Mouse (Mus musculus): Measurements from ENCODE around the gene Map4k3.
A peak's percentile ranks its signal among the peaks of the same experiment; 100 is the strongest.
"Not testable (repeated sequence)": the region's sequence is repeated elsewhere in the genome, so short reads cannot be mapped to it uniquely, and the experiment has no call there.

The Map4k3 gene

DNA sequence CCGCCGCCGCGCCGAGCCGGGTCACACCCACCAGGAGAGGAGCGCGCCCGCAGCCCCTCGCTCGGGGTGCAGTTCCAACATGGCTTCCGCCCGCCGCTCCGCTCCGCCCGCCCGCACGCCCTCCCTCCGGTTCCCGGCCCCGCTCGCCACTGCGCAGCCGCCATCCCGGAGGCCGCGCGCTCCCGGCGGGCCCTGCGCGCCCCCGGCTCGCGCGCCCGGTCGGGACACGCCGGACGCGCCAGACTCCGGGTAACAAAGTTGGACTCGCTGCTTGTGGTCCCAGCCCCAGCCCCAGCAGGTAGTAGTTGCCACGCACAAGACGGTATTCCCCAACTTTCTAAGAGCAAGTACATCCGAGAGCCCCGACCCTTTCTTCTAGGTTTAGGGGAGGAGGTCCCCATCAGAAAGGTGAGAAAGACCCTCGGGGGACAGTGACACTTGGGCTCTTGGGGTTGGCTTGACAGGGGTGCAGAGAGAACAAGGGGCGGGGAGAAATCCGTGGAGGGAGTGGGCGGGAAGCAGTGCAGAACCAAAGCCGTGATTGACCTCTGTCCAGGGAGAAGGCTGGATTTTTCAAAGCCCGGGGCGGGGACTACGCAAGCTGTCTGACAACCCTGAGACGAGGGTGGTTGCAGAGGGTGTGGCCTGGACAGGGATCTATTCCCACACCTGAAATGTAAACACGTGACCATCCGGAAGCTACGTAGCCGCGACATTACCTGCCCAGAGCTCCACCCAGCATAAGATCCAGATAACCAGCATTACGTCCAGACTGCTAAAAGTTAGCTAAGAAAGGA, at the start of gene Map4k3:
TSS of gene Map4k3 (minus strand) at position 424 of the 797 bp plus-strand sequence.
- peak; percentile 86 for DNase-seq

DNA sequence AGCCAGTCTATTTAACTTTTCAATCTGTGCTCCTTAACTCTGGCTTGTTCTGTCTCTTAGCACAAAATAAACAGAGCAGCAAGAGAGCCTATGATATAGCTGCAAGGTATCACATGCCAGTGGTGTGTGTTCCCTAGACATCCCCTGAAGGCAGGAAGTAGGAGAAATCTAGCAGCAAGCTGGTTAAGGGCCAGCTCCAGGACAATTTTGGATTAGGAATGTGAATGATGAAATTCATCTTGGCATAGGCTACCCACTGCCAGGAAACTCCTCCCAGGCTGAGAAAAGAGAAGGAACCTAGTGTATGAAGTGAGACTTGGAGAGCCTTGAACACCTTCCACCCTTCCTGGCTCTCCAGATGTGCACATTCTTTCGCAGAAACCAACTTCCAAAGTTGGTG, 49.3 kb upstream of the Map4k3 start:
- DNase-seq: no peak

DNA sequence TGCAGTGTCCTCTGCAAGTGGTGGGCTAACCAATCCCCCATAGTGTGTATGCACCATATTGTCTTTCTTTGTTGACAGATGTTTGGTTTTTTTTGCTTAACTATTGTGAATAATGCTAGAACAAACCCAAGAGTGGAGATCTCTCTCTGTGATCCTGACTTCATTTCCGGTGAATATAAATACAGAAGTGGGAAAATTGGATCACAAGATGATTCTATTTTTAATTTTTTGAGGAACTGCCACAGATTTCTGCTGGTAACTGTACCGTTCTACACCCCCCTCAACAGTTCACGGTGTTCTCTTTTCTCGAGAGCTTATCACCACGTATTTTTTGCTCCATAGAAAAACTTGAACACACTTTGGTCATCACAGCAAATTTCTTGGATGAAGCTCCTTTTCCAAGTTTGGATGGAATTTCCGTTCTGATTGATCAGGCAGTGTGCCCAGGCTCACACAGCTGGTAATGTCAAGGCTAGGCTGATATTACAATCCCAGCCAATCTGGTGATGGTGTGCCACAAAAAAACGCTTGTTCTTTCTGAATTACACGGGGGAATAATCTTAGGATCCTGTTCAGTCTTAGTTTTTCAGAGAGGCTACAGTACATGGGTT, 47.0 kb upstream of the Map4k3 start:
- DNase-seq: no peak

DNA sequence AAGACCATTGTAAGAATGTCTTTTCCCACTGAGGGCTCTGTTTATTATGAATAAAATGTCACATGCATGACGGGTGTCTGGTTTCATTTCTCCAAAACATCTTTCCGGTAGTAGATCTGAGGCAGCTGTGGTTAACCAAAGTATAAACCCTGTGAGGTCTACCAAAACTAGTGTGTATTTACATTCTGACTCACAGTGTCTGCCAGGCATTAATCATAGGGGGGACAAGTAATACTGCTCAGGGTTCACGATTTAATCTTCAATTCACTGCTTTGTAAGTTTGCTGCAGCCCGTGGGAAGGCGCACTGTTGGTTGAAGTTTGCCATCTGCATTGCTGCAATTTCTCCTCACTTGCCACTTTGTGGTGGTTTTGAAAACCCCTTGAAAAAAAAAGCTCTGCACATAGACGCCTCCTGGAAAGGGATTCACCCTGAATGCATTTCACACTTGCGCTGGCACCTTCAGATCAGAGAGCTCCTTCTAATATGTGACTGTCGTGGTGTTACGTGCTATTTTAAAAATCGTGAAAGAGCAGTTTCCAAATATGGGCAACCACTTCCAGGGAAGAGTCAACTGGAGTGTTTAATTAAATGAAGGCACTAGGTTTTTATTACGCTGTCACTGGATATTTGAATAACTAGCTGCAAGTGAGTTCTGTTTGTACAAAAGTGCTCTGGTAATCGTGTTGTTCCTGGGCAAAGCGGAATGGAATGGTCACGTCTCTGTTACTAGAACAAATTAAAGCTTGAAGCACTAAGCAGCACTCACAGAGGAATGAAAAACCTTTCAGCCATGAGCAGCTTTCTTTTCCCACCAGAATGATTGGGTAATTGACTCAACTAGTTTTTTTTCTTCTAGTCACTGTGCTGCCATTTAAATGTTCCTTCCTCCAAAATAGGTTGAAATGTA, 44.5 kb upstream of the Map4k3 start:
- no peak for DNase-seq

DNA sequence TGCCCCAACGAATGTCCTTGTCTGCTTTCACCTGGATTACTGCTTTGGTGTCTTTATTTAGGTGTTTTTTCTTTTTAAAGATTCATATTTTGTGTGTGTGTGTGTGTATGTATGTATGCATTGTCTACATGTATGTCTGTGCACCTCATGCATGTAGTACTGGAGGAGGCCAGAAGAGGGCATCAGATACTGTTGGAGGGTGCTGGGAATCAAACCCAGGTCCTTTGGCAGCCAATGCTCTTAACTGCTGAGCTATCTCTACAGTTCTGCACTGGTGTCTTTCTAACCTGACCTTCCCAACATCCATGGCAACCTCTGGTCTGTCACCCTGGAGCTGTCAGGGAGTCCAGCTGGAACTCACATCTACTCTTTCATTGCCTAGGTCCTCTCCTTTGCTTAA, 41.8 kb upstream of the Map4k3 start:
- DNase-seq: no peak

DNA sequence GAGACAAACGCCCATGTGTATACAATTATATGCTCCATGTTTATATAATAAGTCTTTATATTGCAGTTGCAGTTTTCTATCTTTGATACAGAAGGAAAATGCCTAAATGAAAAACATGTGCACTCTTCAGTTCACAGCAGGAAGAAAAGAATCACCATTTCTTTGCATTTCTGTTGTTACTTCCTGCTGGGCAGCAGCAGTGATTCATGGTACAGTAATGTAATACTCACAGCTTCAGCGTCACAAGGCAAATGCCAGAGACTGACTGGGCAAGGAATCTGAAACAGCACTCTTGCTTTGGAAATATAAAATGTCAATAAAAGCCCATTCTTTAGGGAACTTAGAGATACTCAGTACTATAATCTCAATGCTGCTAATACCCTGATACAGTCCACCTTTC, 36.9 kb upstream of the Map4k3 start:
- DNase-seq: no peak

DNA sequence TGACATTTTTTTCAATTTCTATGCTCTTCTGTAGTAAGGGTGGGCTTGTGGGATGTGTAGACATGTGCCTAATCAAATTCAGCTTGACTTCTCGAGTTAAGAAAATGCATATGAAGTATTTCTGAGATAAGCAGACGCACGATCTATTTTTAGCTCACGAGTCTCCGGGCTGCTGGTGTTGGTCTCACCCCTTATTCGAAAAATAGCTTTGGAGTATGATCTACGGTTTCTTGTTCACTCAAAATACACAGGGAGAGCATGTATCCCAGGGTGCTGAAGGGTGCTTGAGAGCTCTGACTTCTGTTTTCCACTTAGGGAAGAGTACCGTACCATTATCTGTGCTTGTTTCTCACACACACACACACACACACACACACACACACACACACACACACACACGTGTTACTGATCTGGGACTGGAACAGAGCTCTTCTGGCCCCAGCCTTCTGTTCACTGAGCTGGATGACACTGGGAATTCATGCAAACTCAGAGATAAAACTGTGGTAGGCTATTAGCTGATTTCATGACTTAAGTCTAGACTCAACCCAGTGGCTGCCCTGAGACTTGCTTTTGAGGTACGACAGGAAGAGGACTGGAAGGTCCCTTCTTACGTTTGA, 34.9 kb upstream of the Map4k3 start:
- no peak for DNase-seq

DNA sequence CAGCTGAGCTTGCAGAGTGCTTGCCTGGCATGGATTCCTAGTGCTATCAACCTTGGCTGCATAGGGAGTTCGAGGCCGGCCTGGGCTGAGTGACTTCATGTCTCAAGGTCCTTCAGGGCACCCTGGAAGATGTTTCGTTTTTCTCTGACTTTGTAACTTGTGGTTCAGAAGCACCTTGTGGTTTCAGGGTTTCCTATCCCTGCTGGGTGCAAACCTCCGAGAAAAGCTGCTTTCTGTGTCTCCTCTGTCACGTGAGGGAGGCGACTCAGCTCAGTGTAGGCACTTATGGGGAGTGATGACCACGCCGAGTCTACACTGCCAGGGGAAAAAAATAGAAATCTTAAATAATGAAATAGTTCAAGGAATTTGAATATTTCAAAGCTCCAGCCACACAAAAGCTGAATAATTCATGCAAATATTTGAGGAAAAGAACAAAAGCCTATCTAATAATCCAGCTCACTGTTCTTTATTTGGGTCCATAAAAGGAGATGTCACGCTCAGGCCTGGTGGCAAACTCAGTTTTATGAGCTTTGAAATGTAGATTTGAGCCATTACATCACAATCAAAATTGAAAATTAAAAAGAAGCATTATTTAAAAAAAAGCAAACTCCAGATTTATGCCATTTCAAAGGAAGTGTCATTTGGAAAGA, 34.2 kb upstream of the Map4k3 start:
- no peak for DNase-seq

DNA sequence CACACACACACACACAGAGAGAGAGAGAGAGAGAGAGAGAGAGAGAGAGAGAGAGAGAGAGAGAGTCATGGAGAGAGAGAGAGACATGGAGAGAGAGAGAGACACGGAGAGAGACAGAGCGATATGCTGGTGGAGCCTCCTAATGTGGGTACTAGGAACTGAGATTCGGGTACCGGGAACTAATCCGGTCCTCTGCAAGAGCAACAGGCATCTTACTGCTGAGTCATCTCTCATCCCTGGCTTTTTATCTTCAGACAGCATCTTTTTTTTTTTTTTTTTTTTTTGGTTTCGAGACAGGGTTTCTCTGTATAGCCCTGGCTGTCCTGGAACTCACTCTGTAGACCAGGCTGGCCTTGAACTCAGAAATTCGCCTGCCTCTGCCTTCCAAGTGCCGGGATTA, 32.9 kb upstream of the Map4k3 start:
- DNase-seq: not testable (repeated sequence)

DNA sequence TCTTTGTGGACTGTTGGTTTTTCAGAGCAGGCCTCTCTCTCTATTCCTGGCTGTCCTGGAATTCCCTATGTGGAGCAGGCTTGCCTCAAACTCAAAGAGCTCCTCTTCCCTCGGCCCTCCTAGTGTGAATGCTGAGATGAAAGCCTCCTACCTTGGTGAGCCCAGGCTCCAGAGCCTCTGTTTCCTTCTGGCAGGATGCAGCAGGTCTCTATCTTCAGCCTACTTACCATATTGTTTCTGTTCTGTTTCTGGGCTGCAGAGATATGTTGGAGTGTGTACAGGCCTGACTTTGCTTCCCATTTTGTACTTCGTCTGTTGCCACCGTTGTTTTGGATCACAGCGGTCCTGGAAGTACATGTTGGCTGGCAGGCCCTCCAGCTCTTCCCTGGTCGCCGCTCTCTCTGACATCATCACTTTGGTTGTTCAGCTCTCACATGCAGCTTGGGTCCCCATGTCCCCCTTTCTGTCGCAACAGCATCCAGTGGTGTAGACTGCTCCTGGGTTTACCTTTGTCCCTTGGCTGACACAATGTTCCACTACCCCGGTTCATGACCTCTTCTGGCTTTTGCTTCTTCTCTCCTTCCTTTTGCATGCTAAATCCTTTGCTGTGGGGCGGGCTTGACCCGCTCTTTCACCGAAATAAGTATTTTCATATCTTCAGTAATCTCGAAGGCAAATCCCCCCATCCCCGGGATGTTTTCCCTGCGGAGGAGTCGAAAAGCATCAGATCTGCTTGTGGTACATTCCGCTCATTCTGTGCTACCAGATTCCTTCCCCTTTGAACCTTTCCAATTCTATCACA, 32.3 kb upstream of the Map4k3 start:
- no peak for DNase-seq

DNA sequence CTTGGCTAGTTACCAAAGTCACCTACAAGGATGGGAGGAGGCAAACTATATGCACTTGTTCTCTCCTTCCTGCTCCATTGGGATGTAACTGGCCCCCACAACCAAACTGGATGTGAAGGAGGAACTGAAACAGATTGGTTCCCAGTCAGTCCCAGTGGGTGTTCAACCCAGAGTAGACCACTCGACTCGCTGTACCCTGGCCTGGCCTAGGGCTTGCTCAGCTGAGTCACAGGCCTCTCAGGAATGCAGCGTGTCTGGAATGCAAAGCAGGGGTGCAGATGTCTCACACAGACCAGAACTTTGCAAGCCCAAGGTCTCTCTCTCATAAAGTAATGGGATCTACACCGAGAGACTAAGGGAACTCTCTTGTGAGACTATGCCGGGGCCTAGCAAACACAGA, 27.8 kb upstream of the Map4k3 start:
- no peak for DNase-seq

DNA sequence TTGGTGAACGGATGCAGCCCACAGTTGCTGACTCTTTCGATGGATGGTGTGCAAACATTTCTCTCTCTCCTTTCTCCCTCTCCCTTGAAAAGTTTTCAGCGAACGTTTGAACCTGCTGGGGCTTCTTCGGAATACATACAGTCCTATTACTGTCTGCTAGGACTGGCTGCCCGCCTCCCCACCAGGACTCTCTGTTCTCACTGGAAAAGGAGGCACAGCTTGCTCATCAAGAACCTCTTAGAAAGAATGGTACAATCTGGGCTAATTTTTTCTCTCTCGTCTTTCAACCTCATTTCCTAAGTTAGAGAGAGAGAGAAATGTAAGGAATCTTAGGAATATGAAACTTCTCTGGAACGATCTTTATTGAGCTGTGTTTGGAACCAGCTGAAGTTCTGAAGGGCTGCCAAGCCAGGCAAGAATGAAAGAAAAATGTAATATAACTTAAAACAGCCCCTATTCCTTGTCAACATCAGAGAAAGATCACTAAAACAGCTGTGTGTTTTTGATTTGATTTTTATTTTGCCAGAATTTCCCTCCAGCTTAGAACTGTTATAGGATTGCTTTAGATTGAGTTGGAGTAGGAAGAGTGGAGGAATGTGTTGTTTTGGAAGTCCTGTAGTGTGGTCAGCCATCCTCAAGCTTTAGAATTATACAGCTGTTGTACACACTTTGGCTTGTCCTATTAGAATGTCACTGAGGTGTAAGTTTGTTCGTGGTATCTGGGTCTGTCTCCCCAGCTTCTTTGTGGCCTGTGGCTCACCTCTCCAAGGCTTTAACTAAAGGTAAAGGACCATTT, 27.0 kb upstream of the Map4k3 start:
- no peak for DNase-seq

DNA sequence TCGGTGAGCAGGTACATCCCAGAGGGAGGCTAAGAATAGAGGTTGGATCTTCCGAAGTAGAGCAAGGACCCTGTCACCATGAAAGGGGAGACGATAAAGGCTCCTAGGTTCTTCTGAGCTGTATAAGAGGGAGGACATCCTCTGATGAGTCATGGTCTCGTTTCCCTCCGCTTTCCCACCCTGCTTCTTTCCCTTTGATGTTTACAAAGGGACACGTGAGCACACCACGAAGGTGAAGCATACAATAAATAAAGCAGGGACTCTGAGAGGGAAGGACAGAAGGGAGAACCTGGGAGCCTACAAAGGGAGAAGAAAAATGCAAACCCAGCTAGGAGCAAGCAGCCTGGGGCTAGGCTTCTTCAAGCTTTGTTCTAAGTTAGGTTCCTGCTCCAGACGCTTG, 26.3 kb upstream of the Map4k3 start:
- no peak for DNase-seq

DNA sequence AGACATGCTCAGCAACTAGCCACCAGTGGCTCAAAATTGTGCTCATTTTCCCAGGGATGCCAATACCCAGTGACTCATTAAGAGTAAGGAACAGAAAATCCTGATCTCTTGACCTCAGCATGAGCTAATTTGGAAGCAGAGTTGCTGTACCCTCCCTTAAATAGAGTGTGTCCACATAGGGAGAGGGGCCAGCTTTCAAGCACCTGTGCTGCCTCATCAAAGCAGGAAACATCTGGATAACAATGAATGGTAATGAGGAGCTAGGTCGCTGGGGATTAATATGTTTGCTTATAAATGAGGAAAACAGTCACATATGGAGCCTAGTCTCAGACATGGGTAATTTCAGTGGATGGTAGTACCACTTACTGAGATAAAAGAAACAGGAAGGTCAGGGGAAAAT, 24.2 kb upstream of the Map4k3 start:
- DNase-seq: no peak

DNA sequence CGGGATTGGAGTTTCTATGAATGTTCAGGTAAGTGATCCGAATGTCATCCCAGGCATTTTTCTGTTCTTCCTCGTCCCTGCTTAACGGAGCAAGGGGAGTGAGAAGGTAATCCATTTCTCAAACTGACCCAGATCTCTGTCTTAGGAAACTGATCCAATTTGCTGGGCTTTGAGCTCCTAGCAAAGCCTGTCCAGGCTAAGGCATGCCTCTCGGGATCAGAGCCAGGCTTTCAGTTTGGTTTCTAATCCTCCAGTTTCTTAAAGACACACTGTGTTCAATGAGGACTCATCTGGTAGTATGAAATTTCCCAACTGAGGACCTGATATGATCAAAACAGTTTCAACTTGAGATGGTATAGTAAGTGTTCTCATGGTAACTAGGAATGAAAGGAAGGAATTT, 11.1 kb upstream of the Map4k3 start:
- no peak for DNase-seq

DNA sequence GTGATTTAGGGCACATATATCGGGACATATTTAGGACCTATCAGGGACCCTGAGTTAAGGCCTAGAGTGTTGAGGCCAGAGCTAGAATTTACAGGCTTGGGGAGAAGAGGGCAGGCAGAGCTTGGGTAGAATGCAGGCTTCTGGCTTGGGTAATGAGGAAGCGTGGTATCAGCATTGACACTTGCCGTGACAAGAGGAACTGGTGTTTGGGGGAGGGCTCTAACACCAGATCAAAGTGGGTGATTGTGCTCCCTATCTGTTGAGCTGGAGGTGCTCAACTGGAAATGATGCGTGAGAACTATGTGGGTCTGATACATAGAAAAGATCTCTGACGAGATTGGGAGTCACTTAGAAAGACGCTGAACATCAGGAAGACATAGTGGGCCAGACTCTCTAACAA, 6.4 kb upstream of the Map4k3 start:
- DNase-seq: no peak

DNA sequence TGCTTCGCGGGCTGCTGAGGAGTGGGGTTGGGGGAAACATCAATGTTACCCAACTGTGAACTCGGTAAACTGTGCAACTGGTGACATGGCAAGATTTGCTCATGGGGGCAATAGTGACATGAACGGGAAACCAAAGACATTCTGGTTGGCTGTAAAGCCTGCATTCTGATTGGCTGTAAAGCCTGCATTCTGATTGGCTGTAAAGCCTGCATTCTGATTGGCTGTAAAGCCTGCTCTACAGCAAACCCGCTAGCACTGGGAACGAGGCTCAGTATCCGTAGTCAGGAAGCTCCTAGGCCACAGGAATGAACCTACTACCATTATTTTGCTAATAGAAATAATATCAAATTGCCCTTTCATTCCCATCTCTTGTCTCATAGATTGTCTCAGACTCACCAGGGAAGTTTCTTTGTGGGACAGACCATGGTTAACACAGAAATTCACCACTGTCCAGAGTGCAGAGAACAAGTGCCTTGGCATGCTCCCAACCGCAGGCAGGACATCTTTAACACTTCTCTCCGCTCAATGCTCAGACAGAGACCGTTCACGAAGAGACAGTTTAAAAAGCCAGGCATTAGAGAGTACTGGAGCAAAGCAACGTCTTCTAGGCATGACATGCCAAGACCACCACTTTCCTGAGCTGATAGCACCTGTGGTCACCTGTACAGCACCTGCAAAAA, 5.0 kb upstream of the Map4k3 start:
- no peak for DNase-seq

DNA sequence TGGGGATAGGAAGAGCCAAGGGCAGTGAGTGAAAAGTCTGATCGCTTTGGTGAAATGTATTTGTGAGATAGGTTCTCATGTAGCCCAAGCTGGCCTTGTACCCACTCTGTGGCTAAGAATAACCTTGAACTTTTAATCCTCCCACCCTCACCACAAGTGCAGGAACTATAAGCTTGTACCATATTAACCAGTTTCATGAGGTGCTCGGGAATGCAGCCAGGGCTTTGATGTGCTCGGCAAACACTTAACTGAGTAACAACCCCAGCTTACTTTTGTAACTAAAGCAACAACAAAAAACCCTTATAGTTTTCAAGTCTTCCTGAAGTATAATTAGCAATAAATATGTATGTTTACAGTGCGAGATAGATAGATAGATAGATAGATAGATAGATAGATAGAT, 4.0 kb upstream of the Map4k3 start:
- no peak for DNase-seq

DNA sequence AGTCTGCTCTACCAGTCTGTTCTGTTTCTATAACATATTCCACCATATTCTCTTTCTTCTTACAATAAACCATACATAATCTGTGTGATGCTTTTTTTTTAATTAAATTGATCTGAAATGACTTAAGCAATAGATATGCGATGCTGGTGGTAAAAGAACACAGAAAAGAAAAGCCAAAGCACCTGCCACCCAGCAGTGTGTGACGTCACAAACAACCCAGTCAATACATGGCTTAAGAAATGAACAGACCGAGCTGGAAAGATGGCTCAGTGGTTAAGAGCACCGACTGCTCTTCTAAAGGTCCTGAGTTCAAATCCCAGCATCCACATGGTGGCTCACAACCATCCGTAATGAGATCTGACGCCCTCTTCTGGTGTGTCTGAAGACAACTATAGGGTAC, 2.0 kb upstream of the Map4k3 start:
- DNase-seq: not testable (repeated sequence)

DNA sequence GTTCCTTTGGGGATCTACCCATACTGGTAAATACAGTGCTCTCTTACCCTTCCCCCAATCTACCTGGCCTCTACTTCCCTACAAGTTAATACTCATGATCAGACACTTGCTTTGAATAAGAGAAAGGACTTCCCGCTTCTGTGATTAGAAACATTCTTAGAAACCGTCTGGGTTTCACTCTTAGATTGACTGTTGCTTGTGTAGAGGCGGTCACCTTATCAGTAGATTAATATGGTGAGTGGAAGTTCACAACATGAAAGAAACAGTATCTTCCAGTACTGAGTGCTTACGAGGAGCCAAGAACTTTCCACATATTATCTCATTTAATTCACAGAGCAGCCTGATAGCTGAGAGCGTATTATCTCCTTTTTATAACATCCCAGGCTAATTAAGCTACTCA, 1.5 kb upstream of the Map4k3 start:
- DNase-seq: no peak

Data from cerebellum, adult 11-12 months (tissue).